Mouse (Mus musculus): Measurements from ENCODE around the gene Fam167b.

- TF ChIP-seq ZNF384 (IDR thresholded peaks at IDR 0.05; ENCODE audit: low read depth, low read length) (no peak), ZC3H11A (IDR thresholded peaks at IDR 0.05; ENCODE audit: borderline replicate concordance, low read depth, low read length) (no peak), HCFC1 (IDR thresholded peaks at IDR 0.05; ENCODE audit: borderline replicate concordance, insufficient read depth, low read length) (no peak), MAFK (IDR thresholded peaks at IDR 0.05; ENCODE audit: insufficient read depth, low read depth, low read length) (no peak), CHD2 (IDR thresholded peaks at IDR 0.05; ENCODE audit: low read depth, low read length) (no peak)
Observed at GRCm38 (mm10) chr4:129568366-129568765, 10.0 kb downstream of the Fam167b start.

All from ES-E14 (cell line).